Mouse (Mus musculus) layer of hippocampus, postnatal 36 days (tissue): ENCODE measurements around the gene Azin2. TPM values are rescaled to one million over a fixed set of nuclear protein-coding genes. Genes with fewer than 3 reads are reported as not detected.
A peak's percentile ranks its signal among the peaks of the same experiment; 100 is the strongest.

Source experiments
- DNase-seq, 2 experiments: peaks; one replicate each; pipeline ENCODE4 v3.0.0; 2022
- total RNA-seq, 2 experiments: library from RNA; stranded (reverse); gene quantifications; 2 replicates each; pipeline ENCODE4 v1.2.3; 2021

Gene Azin2
- total RNA-seq, 2 experiments from 2014 or later = 38.7 to 39.5 TPM

DNA sequence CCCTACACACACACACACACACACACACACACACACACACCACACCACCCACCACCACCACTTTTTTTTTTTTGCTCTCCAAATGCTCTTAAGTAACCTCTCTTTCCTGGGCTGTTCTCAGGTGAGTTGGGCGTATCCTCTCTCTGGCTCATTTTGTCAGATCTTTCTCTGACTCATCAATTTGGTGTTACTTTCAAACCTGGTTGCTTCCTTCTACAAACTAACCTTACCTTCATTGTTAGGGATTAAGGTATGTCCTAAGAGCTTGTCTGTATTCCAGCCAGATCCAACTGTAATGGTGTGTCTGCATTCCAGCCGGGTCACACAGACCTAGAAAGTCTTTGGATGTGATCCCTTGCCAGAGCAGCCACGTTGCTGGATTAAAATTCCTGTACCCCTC, 15.0 kb upstream of the Azin2 start:
- no peak for DNase-seq

DNA sequence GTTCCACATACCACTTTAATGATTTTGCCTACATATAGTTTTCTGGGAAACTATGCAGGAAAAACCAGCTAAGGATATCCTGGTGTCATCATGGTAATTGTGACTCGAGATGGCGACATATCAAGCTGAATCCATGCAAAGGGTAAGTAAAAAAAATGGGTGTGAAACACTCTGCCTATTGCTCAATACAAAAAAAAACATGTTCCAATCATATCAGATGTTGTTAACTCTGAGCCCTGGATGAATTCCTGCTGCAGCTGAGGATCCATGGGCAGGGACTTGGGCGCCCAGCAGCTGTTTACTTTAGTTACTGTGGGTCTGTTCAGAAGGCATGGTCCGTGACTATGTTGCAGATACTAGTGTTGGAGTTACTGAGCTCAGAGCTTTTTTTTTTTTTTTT, 14.3 kb upstream of the Azin2 start:
- DNase-seq = no peak

GRCm38 (mm10) chr4:128974677-128975076, 12.4 kb upstream of the Azin2 start:
- no peak for DNase-seq

- peak in 1 of 2 experiments; percentile 44 for DNase-seq
Measured at GRCm38 (mm10) chr4:128971065-128971694, 8.9 kb upstream of the Azin2 start.

GRCm38 (mm10) chr4:128970417-128970807, 8.2 kb upstream of the Azin2 start:
- DNase-seq = no peak

DNA sequence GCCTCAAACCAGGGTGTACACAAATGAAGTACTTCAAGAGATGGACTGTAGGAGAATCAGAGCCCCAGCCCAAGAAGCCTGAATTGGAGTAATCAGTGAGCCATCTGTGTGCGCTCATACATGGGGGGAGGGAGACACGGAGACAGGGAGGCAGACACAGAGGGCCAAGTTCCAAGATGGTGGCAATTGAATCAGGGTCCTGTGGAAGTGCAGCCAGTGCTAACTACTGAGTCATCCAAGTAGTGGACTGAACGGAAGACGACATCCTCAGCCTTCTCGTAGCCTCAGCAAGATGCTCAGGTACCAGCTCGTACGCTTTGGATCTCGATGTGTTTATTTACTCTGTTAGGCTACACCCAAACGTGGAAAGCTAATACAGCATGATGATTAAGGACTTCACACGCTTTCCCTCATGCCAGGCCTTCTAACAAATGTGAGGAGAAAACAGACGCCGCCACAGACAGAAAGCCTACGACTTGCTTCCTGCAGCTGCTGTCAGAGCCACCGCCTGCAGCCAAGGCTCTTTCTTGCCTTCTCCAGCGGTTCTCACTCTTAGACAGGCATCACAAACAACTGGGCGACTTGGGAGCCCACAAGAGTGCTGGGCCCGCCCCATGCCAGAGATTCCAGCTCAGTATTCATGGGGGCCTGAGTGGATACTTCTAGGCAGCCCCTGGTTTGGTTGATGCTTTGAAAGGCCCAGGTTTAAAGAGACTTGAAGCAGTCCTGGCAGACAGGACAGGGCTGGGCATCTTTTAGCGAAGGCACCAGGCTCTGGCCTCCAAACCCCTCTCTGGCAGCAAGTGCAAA, 7.6 kb upstream of the Azin2 start:
- no peak for DNase-seq

- no peak for DNase-seq
Measured at GRCm38 (mm10) chr4:128969081-128969480, 6.8 kb upstream of the Azin2 start.

DNA sequence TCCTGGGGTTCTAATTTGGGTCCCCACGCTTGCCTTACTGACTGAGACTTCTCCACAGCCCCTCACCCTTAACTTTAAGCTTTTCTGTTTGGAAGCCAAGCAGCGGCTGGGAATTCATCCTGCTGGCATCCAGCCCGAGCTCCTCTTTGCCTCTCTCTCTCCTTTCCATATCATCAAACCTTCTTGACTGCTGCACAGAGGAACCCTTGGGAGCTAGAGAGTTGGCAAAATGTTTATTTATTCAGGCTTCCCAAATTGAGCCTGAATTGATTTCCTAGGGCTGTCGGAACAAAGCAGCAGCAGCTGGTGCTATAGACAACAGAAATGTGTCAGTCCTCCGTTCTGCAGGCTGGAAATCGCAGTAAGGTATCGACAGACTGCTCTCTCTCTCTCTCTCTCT, 4.5 kb upstream of the Azin2 start:
- peak in 1 of 2 experiments; percentile 19 for DNase-seq

- no peak for DNase-seq
Measured at GRCm38 (mm10) chr4:128962926-128963290, 666 bp upstream of the Azin2 start.

- no peak for DNase-seq
Measured at GRCm38 (mm10) chr4:128961301-128962028, 777 bp downstream of the Azin2 start.

- DNase-seq = no peak
Measured at GRCm38 (mm10) chr4:128959676-128960075, 2.6 kb downstream of the Azin2 start.

- DNase-seq = no peak
Measured at GRCm38 (mm10) chr4:128958849-128959248, 3.4 kb downstream of the Azin2 start.

GRCm38 (mm10) chr4:128958156-128958555, 4.1 kb downstream of the Azin2 start:
- DNase-seq = no peak

- no peak for DNase-seq
Measured at GRCm38 (mm10) chr4:128957155-128957911, 4.9 kb downstream of the Azin2 start.

GRCm38 (mm10) chr4:128953851-128954250, 8.4 kb downstream of the Azin2 start:
- DNase-seq = no peak

DNA sequence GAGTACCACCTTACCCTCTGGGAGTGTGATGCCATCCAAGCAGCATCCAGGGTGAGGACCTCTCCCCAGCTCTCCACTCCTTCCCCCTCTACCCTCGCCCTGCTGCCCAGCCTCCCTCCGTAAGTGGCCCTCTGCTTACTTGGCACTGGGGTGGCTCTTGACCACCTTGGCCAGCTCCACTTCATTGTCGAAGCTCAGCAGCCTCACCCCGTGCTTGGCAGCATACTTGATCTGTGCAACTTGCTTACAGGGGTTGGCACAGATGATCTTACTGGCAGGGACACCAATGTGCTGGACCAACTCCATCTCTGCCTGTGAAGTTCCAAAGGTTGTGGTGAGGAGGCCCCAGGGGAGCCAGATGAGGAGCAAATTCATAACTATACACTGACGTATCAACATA, 11.8 kb downstream of the Azin2 start:
- DNase-seq = no peak

- DNase-seq = no peak
Measured at GRCm38 (mm10) chr4:128949470-128950005, 12.7 kb downstream of the Azin2 start.

- DNase-seq = no peak
Measured at GRCm38 (mm10) chr4:128948137-128948674, 14.0 kb downstream of the Azin2 start.

GRCm38 (mm10) chr4:128947326-128947933, 14.8 kb downstream of the Azin2 start:
- DNase-seq = no peak

DNA sequence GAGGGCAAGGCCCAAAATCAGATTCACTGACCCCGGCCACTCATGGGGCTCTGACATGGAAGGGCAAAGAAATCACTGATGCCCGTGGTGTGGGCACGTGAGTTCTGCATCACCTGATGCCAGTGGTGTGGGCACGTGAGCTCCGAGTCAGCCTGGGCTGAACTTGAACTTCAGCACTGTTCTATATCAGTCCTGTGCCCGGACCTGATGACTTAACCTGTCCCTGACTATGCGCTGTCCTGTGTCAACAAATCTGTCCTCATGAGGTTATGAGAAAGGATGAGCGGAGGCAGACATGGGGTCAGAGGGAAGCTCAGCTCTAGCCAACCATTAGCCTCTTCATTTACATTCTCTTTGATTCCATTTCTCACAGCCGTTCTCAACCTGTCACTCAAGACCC, 15.5 kb downstream of the Azin2 start:
- no peak for DNase-seq

DNA sequence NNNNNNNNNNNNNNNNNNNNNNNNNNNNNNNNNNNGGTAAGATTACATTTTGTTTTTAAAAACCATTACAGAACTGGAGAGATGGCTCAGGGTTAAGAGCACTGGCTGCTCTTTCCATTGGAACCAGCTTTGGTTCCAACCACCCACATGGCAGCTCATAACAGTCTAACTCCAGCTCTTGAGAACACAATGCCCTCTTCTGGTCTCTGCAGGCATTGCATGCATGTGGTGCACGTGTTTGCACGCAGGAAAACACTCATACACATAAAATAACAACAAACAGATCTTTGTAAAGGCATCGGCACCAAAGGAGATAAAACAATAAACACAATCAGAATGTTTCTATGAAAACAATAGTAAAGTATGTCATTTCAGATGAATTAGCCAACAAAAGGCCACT, 19.9 kb downstream of the Azin2 start:
- DNase-seq = no peak

- no peak for DNase-seq
Measured at GRCm38 (mm10) chr4:128935595-128935994, 26.6 kb downstream of the Azin2 start.
